Mouse (Mus musculus): ENCODE data around the gene Saal1. TPM values are rescaled to one million over a fixed set of nuclear protein-coding genes. Genes with fewer than 3 reads are reported as not detected.
"Not testable (repeated sequence)": the region's sequence is repeated elsewhere in the genome, so short reads cannot be mapped to it uniquely, and the experiment has no call there.

The Saal1 gene
- total RNA-seq (2021): 1 to 10 TPM; 4.2 to 4.3 TPM
- long read RNA-seq, experiment 1, full-length matches to known transcripts: 17 of 19 reads
- long read RNA-seq, experiment 1, partial matches to known transcripts: 1 of 19 reads
- long read RNA-seq, experiment 1, other reads (novel, unspliced or antisense): 1 of 19 reads
- long read RNA-seq, experiment 2, full-length matches to known transcripts: 7 of 8 reads
- long read RNA-seq, experiment 2, partial matches to known transcripts: 1 of 8 reads
- long read RNA-seq, experiment 2, other reads (novel, unspliced or antisense): 0 of 8 reads

DNA sequence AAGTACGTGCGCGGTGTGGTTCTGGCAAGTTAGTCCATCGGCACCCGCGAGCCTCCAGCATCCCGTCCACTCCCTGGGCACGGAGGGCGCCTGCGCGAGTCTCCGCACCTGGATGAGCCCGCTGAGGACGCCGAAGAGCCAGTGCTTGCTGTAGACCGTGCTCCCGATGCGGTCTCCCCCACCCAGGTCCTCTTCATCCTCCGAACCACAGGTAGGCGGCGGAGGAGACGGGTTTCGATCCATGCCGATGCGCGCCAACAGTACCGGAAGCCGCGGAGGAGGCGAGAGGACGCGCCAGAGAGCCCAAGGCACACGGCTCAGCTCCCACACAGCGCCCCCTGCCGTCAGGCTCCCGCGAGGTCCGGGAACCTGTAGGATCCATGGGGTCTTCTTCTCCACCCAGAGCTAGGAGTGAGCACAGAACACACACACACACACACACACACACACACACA is at the start of gene Saal1:
Saal1 (minus strand) TSS at position 291 of the 455 bp plus-strand sequence.
- intact Hi-C loops (cut with DNase I): loop anchor here (10.0 kb wide), 1 partner anchor 294 kb away; the partner anchor contains the start of gene Spty2d1
- peak; percentile 88 to 92 for DNase-seq

- intact Hi-C loops (cut with DNase I): no loop called here
- DNase-seq: no peak
Measured at GRCm38 (mm10) chr7:46751490-46751889, 41.0 kb upstream of the Saal1 start, which contains the start of gene Saa2. Gene Saa2, plus strand, starts transcription at chr7:46751790.

DNA sequence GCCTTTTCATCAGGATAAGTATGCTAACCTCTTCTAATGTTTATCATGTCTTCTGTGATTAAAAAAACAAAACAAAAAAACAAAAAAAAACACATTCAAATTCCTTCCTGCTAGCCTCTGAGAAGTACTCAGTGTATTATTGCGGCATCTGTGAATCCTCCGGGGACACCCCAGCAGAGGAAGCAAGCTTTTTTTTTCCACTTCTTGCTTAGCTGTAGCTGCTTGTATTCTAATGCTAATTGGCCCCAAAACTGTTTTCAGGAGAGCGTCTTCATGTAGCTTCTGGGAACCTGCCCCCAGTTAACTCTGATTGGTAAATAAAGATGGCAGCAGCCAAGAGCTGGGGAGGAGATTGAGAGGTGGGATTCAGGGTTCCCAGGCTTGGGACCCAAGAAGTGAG is 38.0 kb upstream of the Saal1 start:
- peak in 1 of 2 experiments; percentile 5 for DNase-seq
- intact Hi-C loops (cut with DNase I): no loop called here

DNA sequence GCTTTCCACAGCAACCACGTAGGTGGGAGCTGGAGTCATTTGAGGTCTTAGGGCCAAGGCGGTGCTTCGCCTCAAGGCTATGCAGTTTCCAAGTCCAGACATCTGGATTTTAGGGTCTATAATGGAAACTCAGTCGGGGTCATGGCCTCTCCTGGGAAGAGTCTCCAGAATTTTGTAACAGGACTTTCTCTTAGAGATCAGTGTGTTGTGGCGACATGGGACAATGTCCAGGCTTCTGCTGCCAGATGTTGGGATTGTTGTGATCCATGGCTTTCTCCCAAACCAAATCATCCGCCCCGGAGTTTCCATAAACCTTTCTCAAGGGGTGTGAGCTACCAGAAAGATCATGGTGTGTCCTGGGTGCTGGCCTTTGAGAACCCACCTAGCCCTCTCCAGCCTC is 35.9 kb upstream of the Saal1 start:
- peak; percentile 6 to 11 for DNase-seq
- intact Hi-C loops (cut with DNase I): no loop called here

DNA sequence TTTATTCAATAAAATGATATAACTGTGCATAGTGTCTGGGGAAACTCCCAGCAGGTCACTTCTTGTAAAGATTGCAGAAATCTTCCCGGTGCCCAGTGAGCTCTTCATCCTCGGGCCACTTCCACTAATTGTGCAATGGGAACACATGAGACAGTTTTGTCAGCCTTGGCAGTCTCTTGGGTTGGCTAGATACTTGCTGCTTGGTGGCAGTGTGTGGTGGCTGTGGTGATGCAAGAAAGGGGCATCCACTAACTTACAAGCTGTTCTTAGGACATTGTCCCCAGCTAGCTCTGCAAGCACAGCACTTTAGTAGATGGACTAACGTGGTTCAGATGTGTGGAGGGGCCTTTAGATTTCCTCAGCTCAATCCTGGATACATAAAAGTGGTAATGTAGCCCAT is 35.3 kb upstream of the Saal1 start:
- no peak for DNase-seq
- intact Hi-C loops (cut with DNase I): no loop called here

GRCm38 (mm10) chr7:46742880-46743279 is 32.4 kb upstream of the Saal1 start, which contains the start of gene Saa1:
Gene Saa1, minus strand, starts transcription at chr7:46742980.
- intact Hi-C loops (cut with DNase I); DNase-seq: not testable (repeated sequence)

- DNase-seq; intact Hi-C loops (cut with DNase I): not testable (repeated sequence)
Measured at GRCm38 (mm10) chr7:46740041-46740440, 29.6 kb upstream of the Saal1 start.

- intact Hi-C loops (cut with DNase I): no loop called here
- no peak for DNase-seq
Measured at GRCm38 (mm10) chr7:46738561-46739460, 28.3 kb upstream of the Saal1 start.

- no peak for DNase-seq
Measured at GRCm38 (mm10) chr7:46734983-46735382, 24.5 kb upstream of the Saal1 start.

GRCm38 (mm10) chr7:46732458-46732857 is 22.0 kb upstream of the Saal1 start, which contains the start of gene Saa4:
Gene Saa4, minus strand, starts transcription at chr7:46732603.
- intact Hi-C loops (cut with DNase I): no loop called here

More at GRCm38 (mm10) chr7:46734983-46735382, 24.5 kb upstream of the Saal1 start:
- intact Hi-C loops (cut with DNase I): no loop called here

DNA sequence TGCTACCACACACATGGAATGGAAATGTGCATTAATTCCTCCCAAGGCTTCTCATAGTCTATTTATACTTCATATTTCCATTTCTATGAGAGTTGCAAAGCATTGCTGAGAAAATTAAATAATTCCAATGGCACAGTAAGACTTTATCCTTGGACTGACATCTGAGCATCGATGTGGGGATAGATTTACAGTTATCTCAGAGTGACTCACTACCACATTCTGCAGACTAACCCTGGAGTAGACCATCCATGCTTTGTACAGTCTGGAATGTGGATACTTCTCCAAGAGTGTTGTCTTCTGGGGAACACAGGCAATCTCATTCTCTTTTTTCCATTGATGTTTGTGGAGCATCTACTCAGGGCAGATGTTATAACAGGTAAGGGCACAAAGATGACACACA is 17.1 kb upstream of the Saal1 start:
- intact Hi-C loops (cut with DNase I): no loop called here
- no peak for DNase-seq

More at GRCm38 (mm10) chr7:46732458-46732857, 22.0 kb upstream of the Saal1 start, which contains the start of gene Saa4:
- no peak for DNase-seq

DNA sequence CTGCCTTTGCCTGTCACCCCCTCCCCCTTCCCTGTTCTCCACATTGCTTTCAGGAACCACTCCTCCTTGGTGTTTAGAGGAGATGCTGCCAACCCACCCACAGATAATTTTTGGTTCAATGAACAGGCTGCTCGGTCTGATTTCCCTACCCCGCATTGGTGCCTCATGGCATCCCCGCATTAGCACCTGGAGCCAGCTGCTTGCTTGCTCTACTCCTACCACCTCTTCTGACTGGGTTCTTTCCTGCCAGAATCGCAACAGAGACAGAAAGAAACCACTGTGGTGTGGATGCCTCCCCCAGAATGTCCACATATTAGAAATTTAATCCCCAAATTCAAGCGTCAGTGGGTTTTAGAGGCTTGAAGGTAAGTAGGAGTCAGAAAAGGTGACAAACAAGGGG is 13.9 kb upstream of the Saal1 start:
- intact Hi-C loops (cut with DNase I): no loop called here

DNA sequence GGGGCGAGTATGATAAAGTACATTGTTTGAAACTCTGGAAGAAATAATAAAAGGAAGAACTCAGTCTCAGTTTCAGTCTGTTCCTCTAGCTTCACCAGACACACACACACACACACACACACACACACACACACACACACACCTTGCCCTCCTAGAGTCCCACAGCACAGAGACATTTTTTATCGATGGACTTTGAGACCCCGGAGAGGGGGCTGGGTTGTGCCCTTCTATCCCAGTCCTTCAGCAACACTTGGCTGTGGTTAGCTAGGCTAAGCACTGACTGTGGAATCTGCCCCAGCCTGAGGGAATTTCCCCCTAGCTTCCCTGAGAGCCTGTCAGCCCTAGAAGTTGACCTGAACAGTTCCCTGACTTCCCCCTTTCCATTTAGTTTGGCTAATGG is 13.4 kb upstream of the Saal1 start:
- no peak for DNase-seq
- intact Hi-C loops (cut with DNase I): no loop called here

More for the DNA sequence above, 13.9 kb upstream of the Saal1 start:
- no peak for DNase-seq

DNA sequence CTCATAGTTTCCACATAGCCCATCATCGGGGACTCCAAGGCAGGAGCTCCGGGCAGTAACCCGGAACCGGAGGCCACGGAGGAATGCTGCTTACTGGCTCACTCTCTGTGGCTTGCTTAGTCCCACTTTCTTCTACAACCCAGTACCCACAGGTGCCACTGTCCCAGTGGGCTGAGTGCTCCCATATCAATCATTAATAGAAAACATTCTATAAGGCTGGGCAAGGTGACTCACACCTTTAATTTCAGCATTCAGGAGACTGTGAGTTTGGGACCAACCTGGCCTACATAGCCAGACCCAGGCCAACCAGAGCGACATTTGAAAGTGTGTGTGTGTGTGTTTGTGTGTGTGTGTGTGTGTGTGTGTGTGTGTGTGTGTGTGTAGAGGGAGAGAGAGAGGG is 12.9 kb upstream of the Saal1 start:
- intact Hi-C loops (cut with DNase I): no loop called here
- DNase-seq: no peak

- intact Hi-C loops (cut with DNase I): no loop called here
- no peak for DNase-seq
Measured at GRCm38 (mm10) chr7:46720460-46720859, 10.0 kb upstream of the Saal1 start.

DNA sequence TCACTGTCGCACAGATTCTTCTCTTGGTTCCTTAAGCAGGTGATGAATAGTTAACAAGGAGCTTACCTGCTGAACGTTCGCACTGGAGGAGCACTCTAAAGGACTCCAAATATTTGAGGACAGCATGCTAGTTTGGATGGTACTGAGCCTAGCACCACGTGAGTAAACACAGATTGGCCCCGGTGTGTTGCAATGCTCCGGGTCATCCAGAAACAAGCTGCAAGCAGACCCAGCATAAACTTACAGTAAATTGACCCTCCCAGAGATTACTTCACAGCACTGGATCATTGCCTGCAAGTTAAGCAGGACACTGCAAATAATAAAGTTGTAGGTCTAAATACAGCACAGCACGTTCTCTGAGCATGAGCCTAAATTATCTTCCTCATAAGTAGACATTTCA is 9.0 kb upstream of the Saal1 start:
- intact Hi-C loops (cut with DNase I): loop anchor here (10.0 kb wide), 1 partner anchor 285 kb away; the partner anchor contains the start of gene Spty2d1
- peak; percentile 15 to 36 for DNase-seq

DNA sequence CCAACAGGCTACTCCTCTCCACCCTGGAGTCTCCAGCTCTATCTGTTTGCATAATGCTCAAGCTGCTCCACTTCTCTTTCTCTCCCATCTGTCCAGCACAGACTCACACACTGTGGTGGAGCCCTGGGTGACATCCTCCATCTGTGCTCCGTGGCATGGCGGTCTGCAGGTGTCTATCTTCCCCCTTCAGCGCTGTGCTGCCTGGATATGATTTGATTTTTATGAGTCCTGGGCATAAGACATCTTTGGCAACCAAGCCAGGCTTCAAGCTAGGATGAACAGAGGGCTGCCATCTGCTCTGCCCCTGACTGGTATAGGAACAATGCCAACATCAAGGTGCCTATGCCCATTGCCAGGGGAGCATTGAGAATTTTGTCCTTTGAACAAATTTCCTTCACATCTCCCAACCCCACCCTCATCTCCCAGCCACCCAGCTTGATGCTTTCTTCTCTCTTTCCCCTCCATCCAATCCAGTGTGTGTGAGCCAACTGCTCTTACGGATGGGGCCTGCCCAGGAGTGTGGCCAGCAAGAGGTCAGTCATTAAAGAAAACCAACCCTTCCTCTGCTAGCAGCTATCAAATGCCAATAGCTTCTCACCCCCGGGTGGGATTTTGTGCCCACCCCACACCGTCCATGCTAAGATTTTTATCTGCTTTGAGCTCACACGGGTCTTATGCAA is 8.3 kb upstream of the Saal1 start:
- intact Hi-C loops (cut with DNase I): loop anchor here (10.0 kb wide), 1 partner anchor 286 kb away; the partner anchor contains the start of gene Spty2d1
- DNase-seq: no peak

- DNase-seq: peak; percentile 14 to 27
- intact Hi-C loops (cut with DNase I): loop anchor here (10.0 kb wide), 1 partner anchor 288 kb away; the partner anchor contains the start of gene Spty2d1
Measured at GRCm38 (mm10) chr7:46716897-46717296, 6.4 kb upstream of the Saal1 start.

- intact Hi-C loops (cut with DNase I): loop anchor here (2.0 to 10.0 kb wide), 2 partner anchors 55 to 289 kb away; partner anchors contain the start of gene Spty2d1
Measured at GRCm38 (mm10) chr7:46715600-46715999, 5.1 kb upstream of the Saal1 start, which contains the start of gene Saa3. Gene Saa3, minus strand, starts transcription at chr7:46715700.

GRCm38 (mm10) chr7:46714518-46714917 is 4.0 kb upstream of the Saal1 start:
- intact Hi-C loops (cut with DNase I): loop anchor here (2.0 to 10.0 kb wide), 2 partner anchors 56 to 290 kb away; partner anchors contain the start of gene Spty2d1
- peak; percentile 65 to 77 for DNase-seq

More at GRCm38 (mm10) chr7:46715600-46715999, 5.1 kb upstream of the Saal1 start, which contains the start of gene Saa3:
- no peak for DNase-seq
